Mouse (Mus musculus) 3134 (cell line): ENCODE data around the gene Nktr.

Source experiments
- DNase-seq: peaks from one replicate; pipeline ENCODE4 v3.0.0-alpha.2; 2011; ENCODE audit warnings: low spot score; ENCODE audit not compliant: insufficient read length; ENCODE audit errors: extremely low read depth

Gene Nktr

GRCm38 (mm10) chr9:121802747-121803146, 83.8 kb downstream of the Nktr start:
- DNase-seq, result no peak
